Mouse (Mus musculus) olfactory bulb, adult 2 months (tissue): Measurements from ENCODE around the gene Traf2.

ENCODE experiments used
- CTCF ChIP-seq: fragments of 200-500 bp; IDR thresholded peaks from 2 replicates; pipeline ENCODE4 v1.5.1; 2012; ENCODE audit warnings: low read depth, mild to moderate bottlenecking, low read length, moderate library complexity; ENCODE audit not compliant: insufficient read depth
- POLR2A ChIP-seq: fragments of 200-500 bp; IDR thresholded peaks from 2 replicates; pipeline ENCODE4 v1.6.1; 2012; ENCODE audit warnings: mild to moderate bottlenecking, low read depth, low read length, moderate library complexity; ENCODE audit not compliant: insufficient read depth

GRCm38 (mm10) chr2:25509912-25510311 is 36.8 kb downstream of the Traf2 start:
- TF ChIP-seq CTCF (no peak), POLR2A (no peak)
